Mouse (Mus musculus) MEL (cell line): Measurements from ENCODE around the gene Spaca7.

Source experiments
- CTCF ChIP-seq, 3 experiments: IDR thresholded peaks in 2 of 3; conservative IDR thresholded peaks in 1 of 3; 2 replicates each; pipeline ENCODE4 v1.5.1; 2011 to 2012; ENCODE audit warnings: low read length in 3 of 3, low read depth in 2 of 3, mild to moderate bottlenecking in 2 of 3, improper control_type of control experiment in 1 of 3, inconsistent platforms in 1 of 3, mixed read lengths in 1 of 3, moderate library complexity in 1 of 3; ENCODE audit not compliant: control insufficient read depth in 1 of 3, insufficient read depth in 1 of 3, poor library complexity in 1 of 3, severe bottlenecking in 1 of 3
- EP300 ChIP-seq, 2 experiments: IDR thresholded peaks; 2 replicates each; pipeline ENCODE4 v1.6.1; 2011; ENCODE audit warnings: improper control_type of control experiment in 2 of 2, low read length in 2 of 2, low read depth in 1 of 2, mild to moderate bottlenecking in 1 of 2

- no peak for TF ChIP-seq EP300 (IDR thresholded peaks at IDR 0.05; ENCODE audit: low read depth in 1 of 2, low read length in 2 of 2)
- TF ChIP-seq CTCF (IDR thresholded peaks at IDR 0.05 in 2 of 3, conservative IDR thresholded peaks at IDR 0.05 in 1 of 3; ENCODE audit: control insufficient read depth in 1 of 3, insufficient read depth in 1 of 3, low read depth in 2 of 3, low read length in 3 of 3, poor library complexity in 1 of 3, severe bottlenecking in 1 of 3) = no peak
Measured at GRCm38 (mm10) chr8:12565488-12565887, 7.3 kb upstream of the Spaca7 start.
